Comparison of ENCODE assay signal across 14 mouse cellular contexts in genomic region chr4:91080620-91081441, GRCm38 (mm10).
DNase-seq lines count a peak whose midpoint lies in the region; ATAC-seq lines count a peak whose summit lies in the region.
"Had no signal": no experiment of that assay in that cellular context is flagged by ENCODE, and none has a peak within 500 bp of the region (broad histone marks: within the 10 kb centered on the region; RNA-seq: fewer than 3 reads in every experiment).

No protein-coding gene starts in this region.

- H3K27me3 ChIP-seq in forebrain, embryonic 16.5 days (replicated peaks; ENCODE audit: control insufficient read depth, insufficient read depth, low read length) = no peaks in the 10 kb centered on the region
- H3K27me3 ChIP-seq in midbrain, embryonic 10.5 days (ENCODE audit: low read depth, poor library complexity, severe bottlenecking) = no peaks in the 10 kb centered on the region
- no peaks in the 10 kb centered on the region for H3K27me3 ChIP-seq in heart, embryonic 12.5 days (replicated peaks)
- H3K27me3 ChIP-seq: kidney, embryonic 15.5 days had no signal

- no peak overlapping the region for H3K9ac ChIP-seq in forebrain, embryonic 16.5 days (replicated peaks; ENCODE audit: low read depth, low read length)
- no peak overlapping the region for H3K9ac ChIP-seq in heart, embryonic 12.5 days
- H3K9ac ChIP-seq: kidney, embryonic 15.5 days had no signal

- peak; percentile 93 for ATAC-seq in forebrain, embryonic 16.5 days
- no peak for ATAC-seq in heart, embryonic 12.5 days (ENCODE audit: insufficient number of reproducible peaks, low FRiP score)
- ATAC-seq in megakaryocyte progenitor cell, adult 5-6 weeks (replicated peaks; ENCODE audit: poor library complexity) = no peak

- 12% methylated on average over 10 of the region's 10 CpGs for WGBS in forebrain, embryonic 16.5 days
- 29% methylated on average over 10 of the region's 10 CpGs for WGBS in midbrain, embryonic 10.5 days
- WGBS in heart, embryonic 12.5 days = 30% methylated on average over 10 of the region's 10 CpGs

- H3K36me3 ChIP-seq in forebrain, embryonic 16.5 days (ENCODE audit: control insufficient read depth, insufficient read depth) = no peaks in the 10 kb centered on the region
- no peaks in the 10 kb centered on the region for H3K36me3 ChIP-seq in midbrain, embryonic 10.5 days
- no peaks in the 10 kb centered on the region for H3K36me3 ChIP-seq in heart, embryonic 12.5 days
- H3K36me3 ChIP-seq: G1E; kidney, embryonic 15.5 days had no signal

- H3K4me1 ChIP-seq in forebrain, embryonic 16.5 days (replicated peaks; ENCODE audit: control insufficient read depth, insufficient read depth, low read length) = peaks cover 13% of the 10 kb centered on the region
- H3K4me1 ChIP-seq in midbrain, embryonic 10.5 days = peaks cover 12% of the 10 kb centered on the region
- no peaks in the 10 kb centered on the region for H3K4me1 ChIP-seq in heart, embryonic 12.5 days (replicated peaks)
- H3K4me1 ChIP-seq: kidney, embryonic 15.5 days had no signal

- H3K4me3 ChIP-seq in forebrain, embryonic 16.5 days (replicated peaks; ENCODE audit: low read length) = no peak overlapping the region
- H3K4me3 ChIP-seq in midbrain, embryonic 10.5 days = no peak overlapping the region
- H3K4me3 ChIP-seq in heart, embryonic 12.5 days = no peak overlapping the region
- H3K4me3 ChIP-seq: kidney, embryonic 15.5 days had no signal

- intact Hi-C loops in left cerebral cortex, postnatal 4 days (cut with DNase I) = loop anchor here (10.0 kb wide), 1 partner anchor 284 kb away; no protein-coding TSS in a partner anchor
- intact Hi-C loops in left cerebral cortex, postnatal 10 days (cut with DNase I) = no loop called here

- H3K4me2 ChIP-seq in forebrain, embryonic 16.5 days (ENCODE audit: low read length) = no peak overlapping the region
- no peak overlapping the region for H3K4me2 ChIP-seq in heart, embryonic 12.5 days
- H3K4me2 ChIP-seq: kidney, embryonic 15.5 days had no signal

- no peaks in the 10 kb centered on the region for H3K9me3 ChIP-seq in forebrain, embryonic 16.5 days (ENCODE audit: control insufficient read depth, low read length)
- no peaks in the 10 kb centered on the region for H3K9me3 ChIP-seq in midbrain, embryonic 10.5 days (replicated peaks)
- H3K9me3 ChIP-seq in heart, embryonic 12.5 days (replicated peaks) = no peaks in the 10 kb centered on the region
- H3K9me3 ChIP-seq: kidney, embryonic 15.5 days had no signal

- H3K27ac ChIP-seq in forebrain, embryonic 16.5 days (ENCODE audit: low read length) = peak overlapping the region; percentile 53
- H3K27ac ChIP-seq in midbrain, embryonic 10.5 days (replicated peaks) = peak overlapping the region; percentile 69
- H3K27ac ChIP-seq in heart, embryonic 12.5 days (ENCODE audit: poor library complexity, severe bottlenecking) = no peak overlapping the region
- H3K27ac ChIP-seq: kidney, embryonic 15.5 days had no signal

- DNase-seq in left cerebral cortex, postnatal 4 days = peak; percentile 74
- no peak for DNase-seq in left cerebral cortex, postnatal 10 days (ENCODE audit: extremely low spot score in 1 of 2, low spot score in 2 of 2)
- DNase-seq in midbrain, embryonic 10.5 days (ENCODE audit: low spot score) = peak; percentile 35
- peak; percentile 77 for DNase-seq in retina, embryonic 14.5 days (ENCODE audit: low spot score)
- DNase-seq in layer of hippocampus, adult 9-10 months (ENCODE audit: low spot score) = no peak
- DNase-seq: cerebellum, postnatal 36 days; heart, adult 18-20 months; heart, postnatal 36 days; liver had no signal

Comparison
In these comparisons a context has a peak if more than half of its experiments do, and no peak if none do; other contexts are left out.
1. DNase-seq: peak in left cerebral cortex, postnatal 4 days (single experiment), midbrain, embryonic 10.5 days (single experiment) and retina, embryonic 14.5 days (single experiment); none in left cerebral cortex, postnatal 10 days (0 of 2) and layer of hippocampus, adult 9-10 months (single experiment).